Comparison of ENCODE assay signal across 8 mouse cellular contexts in genomic region chr7:4943223-4943815, GRCm38 (mm10). TPM values are rescaled to one million over a fixed set of nuclear protein-coding genes. Genes with fewer than 3 reads are reported as not detected.
DNase-seq lines count a peak whose midpoint lies in the region; ATAC-seq lines count a peak whose summit lies in the region.

No protein-coding gene starts in this region.

- peak; percentile 90 for ATAC-seq in activated CD4-positive, CD25-positive, alpha-beta regulatory T cell, adult 4 months
- peak; percentile 93 for ATAC-seq in megakaryocyte progenitor cell, adult 5-6 weeks (replicated peaks; ENCODE audit: poor library complexity)

- DNase-seq in embryo, embryonic 10 days (ENCODE audit: low spot score), result peak; percentile 95
- DNase-seq in gastrocnemius, postnatal 10 days, result peak; percentile 93
- peak; percentile 98 for DNase-seq in induced T-regulatory cell, adult 2 months (ENCODE audit: low read depth)
- DNase-seq in left cerebral cortex, adult 9 months (ENCODE audit: low spot score in 2 of 2), result peak; percentile 87 to 98
- peak; percentile 91 for DNase-seq in right cerebral cortex, postnatal 14 days
- DNase-seq in urinary bladder, postnatal 36 days (ENCODE audit: low spot score in 2 of 2), result peak; percentile 92 to 94

RNA-seq across cellular contexts. Expression of gene Ssc5d, which starts 17.7 kb away (rescaled TPM):
- under 1 TPM in 1 of 2 experiments, not detected in 1; 0.10 TPM for polyA plus RNA-seq in activated CD4-positive, CD25-positive, alpha-beta regulatory T cell, adult 4 months (2017; shearing (Covaris generic))
- total RNA-seq in gastrocnemius, postnatal 10 days (2021), result 10 to 100 TPM; 43.3 to 55.0 TPM
- not detected in 2 replicates for total RNA-seq in megakaryocyte progenitor cell, adult 5-6 weeks (2015)
- 0.10 TPM in 1 of 2 replicates, not detected in the other for total RNA-seq in megakaryocyte progenitor cell, adult 5-6 weeks (2017)

RNA-seq across cellular contexts. Expression of gene Sbk2, which starts 20.9 kb away (rescaled TPM):
- polyA plus RNA-seq in activated CD4-positive, CD25-positive, alpha-beta regulatory T cell, adult 4 months (2017; shearing (Covaris generic)), result not detected
- total RNA-seq in gastrocnemius, postnatal 10 days (2021), result 10 to 100 TPM; 31.0 to 46.5 TPM
- total RNA-seq in megakaryocyte progenitor cell, adult 5-6 weeks (2015), result not detected in 2 replicates
- total RNA-seq in megakaryocyte progenitor cell, adult 5-6 weeks (2017), result not detected in 2 replicates

RNA-seq across cellular contexts. Expression of gene Nat14, which starts 21.5 kb away (rescaled TPM):
- polyA plus RNA-seq in activated CD4-positive, CD25-positive, alpha-beta regulatory T cell, adult 4 months (2017; shearing (Covaris generic)), result not detected
- 1 to 10 TPM; 1.9 to 4.4 TPM for total RNA-seq in gastrocnemius, postnatal 10 days (2021)
- 0.20 and 0.64 TPM in 2 replicates for total RNA-seq in megakaryocyte progenitor cell, adult 5-6 weeks (2015)
- not detected in 2 replicates for total RNA-seq in megakaryocyte progenitor cell, adult 5-6 weeks (2017)

RNA-seq across cellular contexts. Expression of gene Sbk3, which starts 27.6 kb away (rescaled TPM):
- not detected for polyA plus RNA-seq in activated CD4-positive, CD25-positive, alpha-beta regulatory T cell, adult 4 months (2017; shearing (Covaris generic))
- under 1 TPM in 1 of 2 experiments, not detected in 1; 0.28 TPM for total RNA-seq in gastrocnemius, postnatal 10 days (2021)
- not detected in 2 replicates for total RNA-seq in megakaryocyte progenitor cell, adult 5-6 weeks (2015)
- not detected in 2 replicates for total RNA-seq in megakaryocyte progenitor cell, adult 5-6 weeks (2017)

RNA-seq across cellular contexts. Expression of gene Zfp628, which starts 28.3 kb away (rescaled TPM):
- 1 to 10 TPM; 1.9 TPM for polyA plus RNA-seq in activated CD4-positive, CD25-positive, alpha-beta regulatory T cell, adult 4 months (2017; shearing (Covaris generic))
- 10 to 100 TPM in 1 of 2 experiments, 1 to 10 TPM in 1; 9.9 to 10.5 TPM for total RNA-seq in gastrocnemius, postnatal 10 days (2021)
- 7.4 and 8.0 TPM in 2 replicates for total RNA-seq in megakaryocyte progenitor cell, adult 5-6 weeks (2015)
- total RNA-seq in megakaryocyte progenitor cell, adult 5-6 weeks (2017), result 1.9 and 2.7 TPM in 2 replicates

Comparison
In these comparisons a context has a peak if more than half of its experiments do, and no peak if none do; other contexts are left out.
1. Peak in every context shown above with its lines: DNase-seq and ATAC-seq.
2. RNA of gene Ssc5d, which starts 17.7 kb away (total RNA-seq): 43.3 to 55.0 TPM in gastrocnemius, postnatal 10 days; 0.10 TPM in megakaryocyte progenitor cell, adult 5-6 weeks; every median in the first group is over 10 times any median in the second.
3. RNA of gene Sbk2, which starts 20.9 kb away (total RNA-seq): 31.0 to 46.5 TPM in gastrocnemius, postnatal 10 days; not detected in megakaryocyte progenitor cell, adult 5-6 weeks; every median in the first group is over 10 times any median in the second.